Mouse (Mus musculus): Measurements from ENCODE around the gene Tars2.

- TF ChIP-seq GATA1 (IDR thresholded peaks at IDR 0.05; ENCODE audit: low read length) (no peak), TAL1 (IDR thresholded peaks at IDR 0.05; ENCODE audit: low read length) (no peak)
Observed at GRCm38 (mm10) chr3:95808384-95808783, 48.4 kb upstream of the Tars2 start.

Data from erythroblast, embryonic 14.5 days (primary cell).